Mouse (Mus musculus) embryonic facial prominence, embryonic 15.5 days (tissue): Measurements from ENCODE around the gene Rnf151. TPM values are rescaled to one million over a fixed set of nuclear protein-coding genes. Genes with fewer than 3 reads are reported as not detected.

Experiments
- ATAC-seq: fragments of 200-750 bp; cut with Nextera tagmentation; 2 replicates; pipeline ENCODE4 v1.8.0; 2017; ENCODE audit warnings: low read depth, moderate TSS enrichment; ENCODE audit not compliant: insufficient number of reproducible peaks, low FRiP score, low TSS enrichment
- H3K27ac ChIP-seq: fragments of 300-500 bp; sonication (generic); replicated peaks from 2 replicates; pipeline ENCODE4 v1.5.1; 2015; ENCODE audit warnings: mild to moderate bottlenecking, inconsistent platforms
- H3K27me3 ChIP-seq: fragments of 300-500 bp; sonication (generic); 2 replicates; pipeline ENCODE4 v1.6.1; 2015; ENCODE audit warnings: inconsistent platforms
- H3K36me3 ChIP-seq: fragments of 300-500 bp; sonication (generic); 2 replicates; pipeline ENCODE4 v1.6.1; 2015; ENCODE audit warnings: mild to moderate bottlenecking, inconsistent platforms
- H3K4me1 ChIP-seq: fragments of 300-500 bp; sonication (generic); 2 replicates; pipeline ENCODE4 v1.6.1; 2015; ENCODE audit warnings: inconsistent platforms
- H3K4me2 ChIP-seq: fragments of 300-500 bp; sonication (generic); replicated peaks from 2 replicates; pipeline ENCODE4 v1.6.1; 2015; ENCODE audit warnings: mild to moderate bottlenecking, inconsistent platforms
- H3K4me3 ChIP-seq: fragments of 300-500 bp; sonication (generic); replicated peaks from 2 replicates; pipeline ENCODE4 v1.5.1; 2015; ENCODE audit warnings: mild to moderate bottlenecking, inconsistent platforms
- H3K9ac ChIP-seq: fragments of 300-500 bp; sonication (generic); 2 replicates; pipeline ENCODE4 v1.6.1; 2015; ENCODE audit warnings: inconsistent platforms
- H3K9me3 ChIP-seq: fragments of 300-500 bp; sonication (generic); replicated peaks from 2 replicates; pipeline ENCODE4 v1.6.1; 2016; ENCODE audit warnings: inconsistent platforms
- WGBS: fragments of 180-500 bp; shearing (Covaris S2); methylation state at CpG from one replicate; pipeline ENCODE4 v1.1.7; 2015; 5-methylcytosine and 5-hydroxymethylcytosine counted together
- polyA plus RNA-seq: library from polyadenylated mRNA; unstranded; fragments of >200 nt; fragmentation: Nextera tagmentation; extraction: Ambion mirVana; gene quantifications from 2 replicates; pipeline ENCODE4 v1.2.1, GENCODE M21; 2015

Rnf151 gene
- polyA plus RNA-seq, 1 experiment from 2014 or later, result 0.24 TPM

GRCm38 (mm10) chr17:24732233-24732935, 14.5 kb upstream of the Rnf151 start:
- no peak overlapping the region for H3K9ac ChIP-seq
- H3K36me3 ChIP-seq, result no peaks in the 10 kb centered on the region
- H3K9me3 ChIP-seq, result no peaks in the 10 kb centered on the region
- no peak for ATAC-seq
- no peak overlapping the region for H3K4me2 ChIP-seq
- H3K27ac ChIP-seq, result no peak overlapping the region
- H3K27me3 ChIP-seq, result 0 out of 2 replicates have a peak, but pooled peaks cover 4% of the 10 kb centered on the region
- H3K4me3 ChIP-seq, result no peak overlapping the region
- peaks cover 10% of the 10 kb centered on the region for H3K4me1 ChIP-seq
- 81% methylated on average over 12 of the region's 12 CpGs for WGBS

- 0 out of 2 replicates have a peak, but pooled peaks cover 4% of the 10 kb centered on the region for H3K27me3 ChIP-seq
- no peak for ATAC-seq
- no peak overlapping the region for H3K4me2 ChIP-seq
- no peak overlapping the region for H3K27ac ChIP-seq
- no peaks in the 10 kb centered on the region for H3K9me3 ChIP-seq
- peaks cover 1% of the 10 kb centered on the region; the same call in 1 of the 2 replicates for H3K4me1 ChIP-seq
- H3K36me3 ChIP-seq, result no peaks in the 10 kb centered on the region
- WGBS, result 84% methylated on average over 14 of the region's 14 CpGs
- H3K4me3 ChIP-seq, result no peak overlapping the region
- H3K9ac ChIP-seq, result no peak overlapping the region
Observed at GRCm38 (mm10) chr17:24730787-24731186, 12.9 kb upstream of the Rnf151 start.

GRCm38 (mm10) chr17:24729067-24729466, 11.2 kb upstream of the Rnf151 start:
- Histone ChIP-seq H3K27me3 (0 out of 2 replicates have a peak, but pooled peaks cover 4% of the 10 kb centered on the region), H3K36me3 (no peaks in the 10 kb centered on the region), H3K4me3 (no peak overlapping the region), H3K27ac (no peak overlapping the region), H3K9ac (no peak overlapping the region), H3K4me2 (no peak overlapping the region), H3K4me1 (no peaks in the 10 kb centered on the region), H3K9me3 (no peaks in the 10 kb centered on the region)
- 67% methylated on average over 6 of the region's 6 CpGs for WGBS
- no peak for ATAC-seq

- peaks cover 7% of the 10 kb centered on the region; the same call in 1 of the 2 replicates for H3K4me1 ChIP-seq
- no peak for ATAC-seq
- H3K27ac ChIP-seq, result no peak overlapping the region
- H3K36me3 ChIP-seq, result no peaks in the 10 kb centered on the region
- H3K9ac ChIP-seq, result no peak overlapping the region
- 0 out of 2 replicates have a peak, but pooled peaks cover 4% of the 10 kb centered on the region for H3K27me3 ChIP-seq
- H3K4me2 ChIP-seq, result no peak overlapping the region
- WGBS, result 70% methylated on average over 17 of the region's 17 CpGs
- no peaks in the 10 kb centered on the region for H3K9me3 ChIP-seq
- H3K4me3 ChIP-seq, result no peak overlapping the region
Observed at GRCm38 (mm10) chr17:24728184-24728583, 10.3 kb upstream of the Rnf151 start.

- 53% methylated on average over 2 of the region's 2 CpGs for WGBS
- H3K9ac ChIP-seq, result no peak within 1 kb of the TSS
Observed at GRCm38 (mm10) chr17:24727618-24728017, 9.8 kb upstream of the Rnf151 start, which contains the start of gene Rpl3l. Rpl3l (plus strand) TSS chr17:24727820.

GRCm38 (mm10) chr17:24725637-24726390, 8.0 kb upstream of the Rnf151 start:
- Histone ChIP-seq H3K4me3 (no peak overlapping the region), H3K9me3 (no peaks in the 10 kb centered on the region), H3K4me2 (no peak overlapping the region), H3K4me1 (peaks cover 26% of the 10 kb centered on the region), H3K9ac (no peak overlapping the region), H3K27me3 (no peaks in the 10 kb centered on the region), H3K36me3 (peaks cover 15% of the 10 kb centered on the region), H3K27ac (no peak overlapping the region)
- 63% methylated on average over 3 of the region's 3 CpGs for WGBS
- ATAC-seq, result no peak

More at GRCm38 (mm10) chr17:24727618-24728017, 9.8 kb upstream of the Rnf151 start, which contains the start of gene Rpl3l:
- H3K27ac ChIP-seq, result no peak within 1 kb of the TSS
- peaks cover 12% of the 10 kb centered on the region; the same call in 1 of the 2 replicates for H3K4me1 ChIP-seq
- no peak within 1 kb of the TSS for H3K4me2 ChIP-seq
- no peak within 1 kb of the TSS for H3K4me3 ChIP-seq
- no peak for ATAC-seq
- H3K36me3 ChIP-seq, result 0 out of 2 replicates have a peak, but pooled peaks cover 1% of the 10 kb centered on the region
- 0 out of 2 replicates have a peak, but pooled peaks cover 4% of the 10 kb centered on the region for H3K27me3 ChIP-seq
- H3K9me3 ChIP-seq, result no peaks in the 10 kb centered on the region

GRCm38 (mm10) chr17:24724184-24724583, 6.3 kb upstream of the Rnf151 start, which contains the start of gene Ndufb10:
Ndufb10 (minus strand) TSS chr17:24724478.
- peaks cover 15% of the 10 kb centered on the region for H3K36me3 ChIP-seq
- H3K9me3 ChIP-seq, result no peaks in the 10 kb centered on the region
- peak within 1 kb of the TSS; percentile 62 for H3K4me2 ChIP-seq
- under 1% methylated on average over 30 of the region's 30 CpGs for whole genome bisulfite sequencing
- H3K9ac ChIP-seq, result peak within 1 kb of the TSS; percentile 92
- ATAC-seq, result peak; percentile 69
- peak within 1 kb of the TSS; percentile 86 for H3K27ac ChIP-seq
- H3K4me1 ChIP-seq, result peaks cover 26% of the 10 kb centered on the region
- H3K27me3 ChIP-seq, result no peaks in the 10 kb centered on the region
- H3K4me3 ChIP-seq, result peak within 1 kb of the TSS; percentile 93

GRCm38 (mm10) chr17:24723881-24724180, 6.0 kb upstream of the Rnf151 start:
- H3K9me3 ChIP-seq, result no peaks in the 10 kb centered on the region
- WGBS, result under 1% methylated on average over 15 of the region's 15 CpGs
- H3K27me3 ChIP-seq, result no peaks in the 10 kb centered on the region
- peak overlapping the region; percentile 93 for H3K4me3 ChIP-seq
- H3K27ac ChIP-seq, result peak overlapping the region; percentile 86
- H3K4me2 ChIP-seq, result peak overlapping the region; percentile 62
- H3K36me3 ChIP-seq, result peaks cover 15% of the 10 kb centered on the region
- peaks cover 28% of the 10 kb centered on the region for H3K4me1 ChIP-seq
- H3K9ac ChIP-seq, result peak overlapping the region; percentile 92
- 0 out of 2 replicates have a peak, but pooled peaks have one; percentile 1 for ATAC-seq

GRCm38 (mm10) chr17:24723122-24723880, 5.4 kb upstream of the Rnf151 start:
- no peak for ATAC-seq
- Histone ChIP-seq H3K27me3 (no peaks in the 10 kb centered on the region), H3K27ac (peak overlapping the region; percentile 86), H3K9ac (peak overlapping the region; percentile 92), H3K36me3 (peaks cover 15% of the 10 kb centered on the region), H3K4me3 (peak overlapping the region; percentile 93), H3K4me1 (peaks cover 32% of the 10 kb centered on the region), H3K4me2 (peak overlapping the region; percentile 62), H3K9me3 (no peaks in the 10 kb centered on the region)
- 1% methylated on average over 12 of the region's 12 CpGs for WGBS

- H3K4me1 ChIP-seq, result peaks cover 32% of the 10 kb centered on the region
- H3K9ac ChIP-seq, result 0 out of 2 replicates have a peak overlapping the region, but pooled peaks have one; percentile 3
- ATAC-seq, result no peak
- H3K4me3 ChIP-seq, result peak overlapping the region; percentile 93; the same call in 1 of the 2 replicates
- 0 out of 2 replicates have a peak overlapping the region, but pooled peaks have one; percentile 29 for H3K27ac ChIP-seq
- no peaks in the 10 kb centered on the region for H3K27me3 ChIP-seq
- 29% methylated on average over 13 of the region's 13 CpGs for WGBS
- H3K9me3 ChIP-seq, result no peaks in the 10 kb centered on the region
- peaks cover 22% of the 10 kb centered on the region for H3K36me3 ChIP-seq
- peak overlapping the region; percentile 62 for H3K4me2 ChIP-seq
Observed at GRCm38 (mm10) chr17:24722220-24722924, 4.5 kb upstream of the Rnf151 start.
